Mouse (Mus musculus) thymus, adult 2 months (tissue): ENCODE data around the gene Acacb.

Experiments
- CTCF ChIP-seq: fragments of 200-500 bp; IDR thresholded peaks from 2 replicates; pipeline ENCODE4 v1.5.1; 2012; ENCODE audit warnings: mild to moderate bottlenecking, control low read depth, low read length, moderate library complexity, borderline replicate concordance; ENCODE audit not compliant: control insufficient read depth, poor library complexity, insufficient read depth; ENCODE audit errors: extremely low read depth
- POLR2A ChIP-seq: fragments of 200-500 bp; IDR thresholded peaks from 2 replicates; pipeline ENCODE4 v1.6.1; 2012; ENCODE audit warnings: mild to moderate bottlenecking, low read length, control low read depth, moderate library complexity; ENCODE audit not compliant: control insufficient read depth, poor library complexity, insufficient read depth; ENCODE audit errors: extremely low read depth

DNA sequence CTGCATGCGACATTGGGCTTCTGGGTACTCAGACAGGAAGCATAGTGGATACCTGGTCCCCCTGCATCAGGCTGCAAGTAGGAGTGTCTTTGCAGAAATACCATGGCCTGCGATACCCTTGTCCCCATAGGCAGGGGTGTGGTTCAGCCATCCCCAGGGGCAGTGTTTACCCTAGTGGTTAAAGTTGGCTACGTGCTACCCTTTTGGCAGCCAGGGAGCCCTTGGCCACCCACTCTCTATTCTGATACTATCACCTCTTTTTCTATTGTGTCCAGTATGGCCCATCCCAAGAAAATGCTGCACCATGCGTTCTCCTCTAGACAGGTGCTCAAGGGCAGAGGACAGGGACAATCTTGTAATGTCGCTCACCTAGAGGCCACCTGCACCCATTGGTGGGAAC, 8.4 kb downstream of the Acacb start:
- TF ChIP-seq POLR2A (no peak), CTCF (no peak)
